Mouse (Mus musculus) central nervous system, embryonic 14 days (tissue): ENCODE data around the gene Olfr1385. TPM values are rescaled to one million over a fixed set of nuclear protein-coding genes. Genes with fewer than 3 reads are reported as not detected.

Experiments used
- polyA plus RNA-seq: library from polyadenylated mRNA; depleted of rRNA; stranded (reverse); fragments of >200 nt; gene quantifications from 2 replicates; pipeline ENCODE4 v1.2.3, GENCODE M21; 2012; rRNA removed

The Olfr1385 gene
- polyA plus RNA-seq = not detected in 2 replicates

GRCm38 (mm10) chr11:49488770-49489169 lies at the start of gene Olfr1385:
Gene Olfr1385, plus strand, starts transcription at chr11:49489070.

GRCm38 (mm10) chr11:49455043-49455442 lies 33.8 kb upstream of the Olfr1385 start, which contains the start of gene Olfr1387:
Gene Olfr1387, plus strand, starts transcription at chr11:49455343.

GRCm38 (mm10) chr11:49464746-49465145 lies 24.1 kb upstream of the Olfr1385 start, which contains the start of gene Olfr1386:
Gene Olfr1386, plus strand, starts transcription at chr11:49465046.

DNA sequence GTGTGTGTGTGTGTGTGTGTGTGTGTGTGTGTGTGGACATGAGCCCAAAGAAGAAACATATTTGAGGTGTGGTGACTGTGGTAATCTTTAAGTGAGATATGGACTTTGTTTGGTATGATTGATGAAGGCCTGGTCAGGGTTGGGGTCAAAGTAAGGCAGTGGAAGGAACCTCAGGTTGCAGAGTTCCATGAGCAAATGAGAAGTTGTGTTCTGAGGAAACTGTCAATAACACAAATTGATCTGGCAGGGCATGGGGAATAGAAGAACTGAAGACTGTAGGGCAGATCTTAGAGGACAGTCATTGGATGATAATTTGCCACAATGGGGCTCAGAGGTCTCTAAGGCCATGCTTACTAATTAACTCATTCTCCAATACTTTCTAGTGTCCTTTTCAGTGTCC lies 30.5 kb downstream of the Olfr1385 start, which contains the start of gene Olfr1383:
TSS of gene Olfr1383 (plus strand) at position 301 of the 400 bp plus-strand sequence.

GRCm38 (mm10) chr11:49527947-49528346 lies 39.1 kb downstream of the Olfr1385 start, which contains the start of gene Olfr1382:
Gene Olfr1382, plus strand, starts transcription at chr11:49528247.

DNA sequence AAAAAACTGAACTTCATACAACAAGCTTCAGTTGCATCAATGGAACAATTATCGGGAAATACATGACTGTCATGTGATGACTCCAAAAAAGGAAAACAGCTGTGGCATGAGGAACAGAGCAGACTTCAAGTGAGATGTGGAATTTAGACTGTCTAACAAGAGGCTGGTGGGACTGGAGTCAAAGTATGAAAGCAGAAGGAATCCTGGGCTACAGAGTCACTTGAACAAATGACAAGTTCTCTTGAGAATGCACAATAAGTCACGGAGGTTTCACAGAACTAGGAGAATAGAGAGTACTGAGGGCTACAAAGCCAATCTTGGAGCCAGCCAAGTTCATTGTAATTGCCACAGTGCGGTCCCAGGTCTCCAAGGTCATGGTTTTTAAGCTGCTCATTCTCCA lies 54.3 kb downstream of the Olfr1385 start, which contains the start of gene Olfr1381:
TSS of gene Olfr1381 (plus strand) at position 301 of the 400 bp plus-strand sequence.

Other genes starting within 250 kb of the Olfr1385 start
- gene Mgat1, start 244.9 kb upstream of the Olfr1385 start, polyA plus RNA-seq = 55.9 and 61.6 TPM in 2 replicates
- 0.20 and 0.21 TPM in 2 replicates for gene Olfr1393, start 210.8 kb upstream of the Olfr1385 start, polyA plus RNA-seq
- gene Olfr1392, start 203.8 kb upstream of the Olfr1385 start, polyA plus RNA-seq = 0.18 and 0.40 TPM in 2 replicates
- 0.01 TPM in 1 of 2 replicates, not detected in the other for gene Olfr10, start 184.3 kb upstream of the Olfr1385 start, polyA plus RNA-seq
- gene Olfr1391, start 166.3 kb upstream of the Olfr1385 start, polyA plus RNA-seq = not detected in 2 replicates
- not detected in 2 replicates for gene Olfr1390, start 153.9 kb upstream of the Olfr1385 start, polyA plus RNA-seq
- not detected in 2 replicates for gene Olfr1389, start 66.0 kb upstream of the Olfr1385 start, polyA plus RNA-seq
- 0.13 and 0.16 TPM in 2 replicates for gene Olfr1388, start 52.4 kb upstream of the Olfr1385 start, polyA plus RNA-seq
- gene Olfr1387, start 33.7 kb upstream of the Olfr1385 start, polyA plus RNA-seq = not detected in 2 replicates
- not detected in 2 replicates for gene Olfr1386, start 24.0 kb upstream of the Olfr1385 start, polyA plus RNA-seq
- gene Olfr1384, start 17.7 kb downstream of the Olfr1385 start, polyA plus RNA-seq = not detected in 2 replicates
- not detected in 2 replicates for gene Olfr1383, start 30.6 kb downstream of the Olfr1385 start, polyA plus RNA-seq
- gene Olfr1382, start 39.2 kb downstream of the Olfr1385 start, polyA plus RNA-seq = not detected in 2 replicates
- gene Olfr1381, start 54.4 kb downstream of the Olfr1385 start, polyA plus RNA-seq = not detected in 2 replicates
- gene Olfr1380, start 67.8 kb downstream of the Olfr1385 start, polyA plus RNA-seq = not detected in 2 replicates
- 2.2 and 3.3 TPM in 2 replicates for gene Flt4, start 120.2 kb downstream of the Olfr1385 start, polyA plus RNA-seq
- 0.14 and 0.19 TPM in 2 replicates for gene Scgb3a1, start 174.5 kb downstream of the Olfr1385 start, polyA plus RNA-seq
- 67.6 and 79.4 TPM in 2 replicates for gene Cnot6, start 223.7 kb downstream of the Olfr1385 start, polyA plus RNA-seq